Mouse (Mus musculus) gastrocnemius, adult 2 months (tissue): ENCODE results near the gene March4. TPM values are rescaled to one million over a fixed set of nuclear protein-coding genes. Genes with fewer than 3 reads are reported as not detected.

Source experiments
- DNase-seq: peaks from one replicate; pipeline ENCODE4 v3.0.0; 2022
- H3K27ac ChIP-seq: fragments of 200-600 bp; 2 replicates; pipeline ENCODE4 v1.8.1; 2022; ENCODE audit warnings: mild to moderate bottlenecking
- H3K4me3 ChIP-seq: fragments of 200-600 bp; 2 replicates; pipeline ENCODE4 v1.8.1; 2022; ENCODE audit warnings: mild to moderate bottlenecking, moderate library complexity
- CTCF ChIP-seq: fragments of 200-600 bp; IDR thresholded peaks from 2 replicates; pipeline ENCODE4 v1.8.1; 2022; ENCODE audit warnings: antibody characterized with exemption, mild to moderate bottlenecking, moderate library complexity
- intact Hi-C: fragments of 180-260 bp; cut with DNase I; formaldehyde crosslinking; loops from one replicate; pipeline ENCODE4 v1.15.1; 2025
- total RNA-seq, 2 experiments: library from RNA; stranded (reverse); gene quantifications; 2 replicates each; pipeline ENCODE4 v1.2.3; 2021

March4 gene
- total RNA-seq, 2 experiments from 2014 or later: 0.26 to 0.73 TPM

- TF ChIP-seq CTCF: no peak
- no peak for DNase-seq
- H3K4me3 ChIP-seq: no peak overlapping the region
- H3K27ac ChIP-seq: no peak overlapping the region
- intact Hi-C loops: no loop called here
These were observed 114.6 kb downstream of the March4 start for GRCm38 (mm10) chr1:72422121-72422520.

GRCm38 (mm10) chr1:72420220-72420619 is 116.5 kb downstream of the March4 start:
- no peak for DNase-seq
- TF ChIP-seq CTCF: no peak
- intact Hi-C loops: no loop called here
- H3K4me3 ChIP-seq: no peak overlapping the region
- no peak overlapping the region for H3K27ac ChIP-seq

GRCm38 (mm10) chr1:72418744-72419655 is 117.7 kb downstream of the March4 start:
- no peak overlapping the region for H3K27ac ChIP-seq
- no peak overlapping the region for H3K4me3 ChIP-seq
- intact Hi-C loops: no loop called here
- no peak for DNase-seq
- no peak for TF ChIP-seq CTCF

- Histone ChIP-seq H3K27ac (no peak overlapping the region), H3K4me3 (no peak overlapping the region)
- intact Hi-C loops: no loop called here
- TF ChIP-seq CTCF: no peak
- no peak for DNase-seq
These were observed 122.0 kb downstream of the March4 start for GRCm38 (mm10) chr1:72414561-72415253.

- no peak for DNase-seq
- no peak overlapping the region for H3K4me3 ChIP-seq
- TF ChIP-seq CTCF: no peak
- intact Hi-C loops: no loop called here
- no peak overlapping the region for H3K27ac ChIP-seq
These were observed 122.6 kb downstream of the March4 start for GRCm38 (mm10) chr1:72414133-72414532.

- intact Hi-C loops: no loop called here
- no peak for DNase-seq
- Histone ChIP-seq H3K4me3 (no peak overlapping the region), H3K27ac (no peak overlapping the region)
- no peak for TF ChIP-seq CTCF
These were observed 123.5 kb downstream of the March4 start for GRCm38 (mm10) chr1:72413205-72413604.

GRCm38 (mm10) chr1:72411108-72411507 is 125.6 kb downstream of the March4 start:
- H3K27ac ChIP-seq: no peak overlapping the region
- no peak overlapping the region for H3K4me3 ChIP-seq
- no peak for DNase-seq
- TF ChIP-seq CTCF: no peak
- intact Hi-C loops: no loop called here

GRCm38 (mm10) chr1:72409936-72410335 is 126.8 kb downstream of the March4 start:
- Histone ChIP-seq H3K4me3 (no peak overlapping the region), H3K27ac (no peak overlapping the region)
- no peak for TF ChIP-seq CTCF
- DNase-seq: no peak
- intact Hi-C loops: no loop called here

GRCm38 (mm10) chr1:72406505-72407079 is 130.1 kb downstream of the March4 start:
- Histone ChIP-seq H3K27ac (no peak overlapping the region), H3K4me3 (no peak overlapping the region)
- TF ChIP-seq CTCF: no peak
- DNase-seq: no peak
- intact Hi-C loops: no loop called here

GRCm38 (mm10) chr1:72401331-72402069 is 135.2 kb downstream of the March4 start:
- Histone ChIP-seq H3K4me3 (no peak overlapping the region), H3K27ac (no peak overlapping the region)
- DNase-seq: no peak
- no peak for TF ChIP-seq CTCF
- intact Hi-C loops: no loop called here

- DNase-seq: no peak
- no peak overlapping the region for H3K27ac ChIP-seq
- intact Hi-C loops: no loop called here
- no peak for TF ChIP-seq CTCF
- no peak overlapping the region for H3K4me3 ChIP-seq
These were observed 136.1 kb downstream of the March4 start for GRCm38 (mm10) chr1:72400616-72401015.

GRCm38 (mm10) chr1:72399720-72400401 is 136.9 kb downstream of the March4 start:
- no peak for DNase-seq
- Histone ChIP-seq H3K27ac (no peak overlapping the region), H3K4me3 (no peak overlapping the region)
- intact Hi-C loops: no loop called here
- TF ChIP-seq CTCF: no peak
